ENCODE assay signal across 1 mouse cellular context in the genomic region with DNA sequence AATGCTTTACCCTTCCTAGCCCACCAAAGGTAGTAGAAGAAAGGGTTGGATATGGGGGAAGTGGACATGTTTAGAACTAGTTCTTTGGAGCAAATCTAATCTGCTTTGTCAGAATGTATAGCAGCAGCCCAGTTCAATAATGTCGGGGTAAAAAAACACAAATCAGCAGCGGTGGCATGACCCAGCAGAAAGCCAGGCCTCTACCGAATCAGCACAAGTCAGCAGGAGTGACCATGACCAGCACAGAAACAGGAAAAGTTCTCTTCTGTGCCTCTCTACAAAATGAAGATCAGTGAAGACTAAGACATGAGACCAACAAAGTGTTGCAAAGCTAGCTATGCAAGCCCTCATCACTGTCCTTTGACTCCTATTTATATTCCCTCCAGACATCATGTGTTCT.
TF ChIP-seq lines count a peak whose summit lies in the region.

No protein-coding gene starts in this region.

TF ChIP-seq in CH12.LX, 34 proteins besides CTCF, POLR2A, EP300 and RAD21 (continued from another document):
- TF ChIP-seq ZNF384 (IDR thresholded peaks at IDR 0.05; ENCODE audit: low read depth, low read length) (no peak), PAX5 (IDR thresholded peaks at IDR 0.05; ENCODE audit: low read length) (no peak), NRF1 (IDR thresholded peaks at IDR 0.05; ENCODE audit: low read depth, low read length) (no peak), TBP (conservative IDR thresholded peaks at IDR 0.05; ENCODE audit: low read depth, low read length) (no peak), TCF12 (IDR thresholded peaks at IDR 0.05; ENCODE audit: low read depth, low read length) (no peak), ZKSCAN1 (IDR thresholded peaks at IDR 0.05; ENCODE audit: borderline replicate concordance, low read depth, low read length) (no peak), USF1 (IDR thresholded peaks at IDR 0.05; ENCODE audit: low read depth, low read length) (no peak), USF2 (conservative IDR thresholded peaks at IDR 0.05; ENCODE audit: low read depth, low read length) (no peak), MXI1 (IDR thresholded peaks at IDR 0.05; ENCODE audit: low read depth, low read length) (no peak), GABPA (IDR thresholded peaks at IDR 0.05; ENCODE audit: insufficient replicate concordance, low read depth, low read length) (no peak)
